Mouse (Mus musculus) C2C12 (cell line): ENCODE data around the gene Psmc3ip.

ENCODE experiments used
- CTCF ChIP-seq: IDR thresholded peaks from one replicate; pipeline ENCODE4 v1.5.1; 2011; ENCODE audit not compliant: control insufficient read depth, insufficient read depth, insufficient read length
- USF1 ChIP-seq: IDR thresholded peaks from one replicate; pipeline ENCODE4 v1.6.1; 2011; ENCODE audit warnings: low read depth, mild to moderate bottlenecking, control low read depth, moderate library complexity

GRCm38 (mm10) chr11:101115564-101115963 lies 20.3 kb upstream of the Psmc3ip start:
- TF ChIP-seq USF1 = no peak
- no peak for TF ChIP-seq CTCF
